Mouse (Mus musculus): ENCODE results near the gene Dusp2. TPM values are rescaled to one million over a fixed set of nuclear protein-coding genes. Genes with fewer than 3 reads are reported as not detected.

Gene Dusp2
- total RNA-seq, 4 experiments from 2014 or later, result 0.99 to 1.6 (median 1.2) TPM

Other genes starting within 250 kb of the Dusp2 start
- gene Ncaph, start 202.2 kb upstream of the Dusp2 start, total RNA-seq (2022), result 1 to 10 TPM in 3 of 4 experiments, under 1 TPM in 1; 0.89 to 2.0 (median 1.5) TPM
- gene Itpripl1, start 192.7 kb upstream of the Dusp2 start, total RNA-seq (2022), result 1 to 10 TPM; 1.9 to 6.6 (median 4.2) TPM
- 1 to 10 TPM in 1 of 4 experiments, under 1 TPM in 3; 0.76 to 1.2 (median 0.88) TPM for gene 1810024B03Rik, start 127.9 kb upstream of the Dusp2 start, total RNA-seq (2022)
- gene Snrnp200, start 127.8 kb upstream of the Dusp2 start, total RNA-seq (2022), result 100 to 1,000 TPM in 1 of 4 experiments, 10 to 100 TPM in 3; 91.8 to 100 (median 96.5) TPM
- gene Ciao1, start 88.3 kb upstream of the Dusp2 start, total RNA-seq (2022), result 10 to 100 TPM; 73.1 to 81.0 (median 77.0) TPM
- 10 to 100 TPM; 69.4 to 75.6 (median 72.4) TPM for gene Tmem127, start 88.3 kb upstream of the Dusp2 start, total RNA-seq (2022)
- 100 to 1,000 TPM; 100 to 119 (median 107) TPM for gene Stard7, start 65.9 kb upstream of the Dusp2 start, total RNA-seq (2022)
- not detected for gene Astl, start 2.5 kb downstream of the Dusp2 start, total RNA-seq (2022)
- gene Adra2b, start 27.0 kb downstream of the Dusp2 start, total RNA-seq (2022), result under 1 TPM in 3 of 4 experiments, not detected in 1; 0.09 to 0.41 (median 0.12) TPM
- gene Gpat2, start 89.0 kb downstream of the Dusp2 start, total RNA-seq (2022), result under 1 TPM in 2 of 4 experiments, not detected in 2; 0.13 to 0.27 TPM
- gene Fahd2a, start 108.4 kb downstream of the Dusp2 start, total RNA-seq (2022), result 10 to 100 TPM; 17.9 to 21.1 (median 19.8) TPM
- gene Kcnip3, start 185.9 kb downstream of the Dusp2 start, total RNA-seq (2022), result 10 to 100 TPM; 74.3 to 80.1 (median 78.6) TPM
- gene Prom2, start 205.3 kb downstream of the Dusp2 start, total RNA-seq (2022), result under 1 TPM in 3 of 4 experiments, not detected in 1; 0.09 to 0.39 (median 0.18) TPM